Mouse (Mus musculus): ENCODE data around the gene Mvb12a.

GRCm38 (mm10) chr8:71545053-71545452 is 2.3 kb downstream of the Mvb12a start:
- TF ChIP-seq CTCF (IDR thresholded peaks at IDR 0.05; ENCODE audit: low read depth, low read length) (no peak), EP300 (IDR thresholded peaks at IDR 0.05; ENCODE audit: insufficient read depth, low read depth, low read length) (no peak)

Data from ES-Bruce4 (cell line).